ENCODE assay signal across 12 mouse cellular contexts in genomic region chr4:106582428-106583153, GRCm38 (mm10). TPM values are rescaled to one million over a fixed set of nuclear protein-coding genes. Genes with fewer than 3 reads are reported as not detected.
DNase-seq lines count a peak whose midpoint lies in the region; ATAC-seq lines count a peak whose summit lies in the region.
"Had no signal": no experiment of that assay in that cellular context is flagged by ENCODE, and none has a peak within 500 bp of the region (broad histone marks: within the 10 kb centered on the region; RNA-seq: fewer than 3 reads in every experiment).

No protein-coding gene starts in this region.

- no peak overlapping the region for H3K4me3 ChIP-seq in lung, embryonic 15.5 days
- no peak overlapping the region for H3K4me3 ChIP-seq in stomach, embryonic 14.5 days (ENCODE audit: low read depth, low read length)
- H3K4me3 ChIP-seq: embryonic facial prominence, embryonic 13.5 days; myocyte had no signal

- no peak overlapping the region for H3K4me2 ChIP-seq in lung, embryonic 15.5 days
- no peak overlapping the region for H3K4me2 ChIP-seq in stomach, embryonic 14.5 days (replicated peaks; ENCODE audit: low read depth, low read length)
- H3K4me2 ChIP-seq: embryonic facial prominence, embryonic 13.5 days had no signal

- no peak for DNase-seq in lung, postnatal 25 days (ENCODE audit: low spot score)
- peak; percentile 54 for DNase-seq in c-Kit-positive CD71-positive TER-119-positive erythroid progenitor cells, embryonic 14.5 days (ENCODE audit: low spot score)
- DNase-seq in kidney, postnatal 10 days: peak; percentile 68
- no peak for DNase-seq in right cerebral cortex, postnatal 14 days
- no peak for DNase-seq in left cerebral cortex, adult 18-20 months (ENCODE audit: low spot score in 2 of 2)
- no peak for DNase-seq in left cerebral cortex, postnatal 36 days (ENCODE audit: low spot score in 2 of 2)

- peak; percentile 21; the same call in 1 of the 2 replicates for ATAC-seq in lung, embryonic 15.5 days (ENCODE audit: borderline replicate concordance, extremely low read depth, low FRiP score, low TSS enrichment)
- ATAC-seq in stomach, embryonic 14.5 days (ENCODE audit: insufficient number of reproducible peaks, insufficient read depth, low FRiP score, low read depth): peak; percentile 75
- ATAC-seq: hindbrain, postnatal 0 days had no signal

- WGBS in lung, embryonic 15.5 days: 64% methylated on average over 12 of the region's 12 CpGs
- 64% methylated on average over 12 of the region's 12 CpGs for WGBS in stomach, embryonic 14.5 days

- intact Hi-C loops in left cerebral cortex, postnatal 36 days (cut with DNase I): no loop called here

- peaks cover 54% of the 10 kb centered on the region for H3K36me3 ChIP-seq in lung, embryonic 15.5 days
- peaks cover 58% of the 10 kb centered on the region for H3K36me3 ChIP-seq in stomach, embryonic 14.5 days (ENCODE audit: control insufficient read depth, insufficient read depth, low read length)

- 0 out of 2 replicates have a peak, but pooled peaks cover 2% of the 10 kb centered on the region for H3K4me1 ChIP-seq in lung, embryonic 15.5 days
- peaks cover 7% of the 10 kb centered on the region; the same call in 1 of the 2 replicates for H3K4me1 ChIP-seq in stomach, embryonic 14.5 days (ENCODE audit: control insufficient read depth, insufficient read depth, low read length)
- H3K4me1 ChIP-seq: embryonic facial prominence, embryonic 13.5 days had no signal

- H3K27me3 ChIP-seq in lung, embryonic 15.5 days: no peaks in the 10 kb centered on the region
- no peaks in the 10 kb centered on the region for H3K27me3 ChIP-seq in stomach, embryonic 14.5 days (ENCODE audit: control insufficient read depth, insufficient read depth, low read length)
- H3K27me3 ChIP-seq: embryonic facial prominence, embryonic 13.5 days had no signal

- H3K9me3 ChIP-seq in lung, embryonic 15.5 days: no peaks in the 10 kb centered on the region
- no peaks in the 10 kb centered on the region for H3K9me3 ChIP-seq in stomach, embryonic 14.5 days (ENCODE audit: control insufficient read depth, low read depth, low read length)
- H3K9me3 ChIP-seq: embryonic facial prominence, embryonic 13.5 days had no signal

- peak overlapping the region; percentile 73 for H3K27ac ChIP-seq in lung, embryonic 15.5 days
- peak overlapping the region; percentile 52; the same call in 1 of the 2 replicates for H3K27ac ChIP-seq in stomach, embryonic 14.5 days (ENCODE audit: low read length)
- H3K27ac ChIP-seq: embryonic facial prominence, embryonic 13.5 days; hindbrain, postnatal 0 days had no signal

- H3K9ac ChIP-seq in lung, embryonic 15.5 days: no peak overlapping the region
- no peak overlapping the region for H3K9ac ChIP-seq in stomach, embryonic 14.5 days (replicated peaks; ENCODE audit: low read depth, low read length)
- H3K9ac ChIP-seq: embryonic facial prominence, embryonic 13.5 days had no signal

RNA-seq across cellular contexts. Expression of gene Dhcr24, which starts 21.8 kb away (rescaled TPM):
- polyA plus RNA-seq in lung, embryonic 15.5 days (2015; fragmentation: Nextera tagmentation; extraction: Ambion mirVana): 4.6 and 4.9 TPM in 2 replicates
- 29.8 and 32.4 TPM in 2 replicates for polyA plus RNA-seq in stomach, embryonic 14.5 days (2014; fragmentation: Nextera tagmentation; extraction: Ambion mirVana)
- 100 to 1,000 TPM in 1 of 2 experiments, 10 to 100 TPM in 1; 98.4 to 119 TPM for total RNA-seq in left cerebral cortex, adult 18-20 months (2021)
- total RNA-seq in left cerebral cortex, postnatal 36 days (2021): 100 to 1,000 TPM in 1 of 2 experiments, 10 to 100 TPM in 1; 83.0 to 106 TPM

RNA-seq across cellular contexts. Expression of gene Lexm, which starts 34.5 kb away (rescaled TPM):
- not detected in 2 replicates for polyA plus RNA-seq in lung, embryonic 15.5 days (2015; fragmentation: Nextera tagmentation; extraction: Ambion mirVana)
- polyA plus RNA-seq in stomach, embryonic 14.5 days (2014; fragmentation: Nextera tagmentation; extraction: Ambion mirVana): not detected in 2 replicates
- not detected for total RNA-seq in left cerebral cortex, adult 18-20 months (2021)
- total RNA-seq in left cerebral cortex, postnatal 36 days (2021): not detected
- total RNA-seq: hindbrain, postnatal 0 days had no signal
- polyA plus RNA-seq: brain, embryonic 14.5 days; embryonic facial prominence, embryonic 13.5 days; hindbrain, postnatal 0 days; myocyte had no signal

RNA-seq across cellular contexts. Expression of gene Ttc22, which starts 39.6 kb away (rescaled TPM):
- 1.1 TPM in 2 replicates for polyA plus RNA-seq in lung, embryonic 15.5 days (2015; fragmentation: Nextera tagmentation; extraction: Ambion mirVana)
- 2.7 and 3.7 TPM in 2 replicates for polyA plus RNA-seq in stomach, embryonic 14.5 days (2014; fragmentation: Nextera tagmentation; extraction: Ambion mirVana)
- total RNA-seq in left cerebral cortex, adult 18-20 months (2021): 1 to 10 TPM in 1 of 2 experiments, under 1 TPM in 1; 0.94 to 1.0 TPM
- total RNA-seq in left cerebral cortex, postnatal 36 days (2021): 1 to 10 TPM; 1.0 to 1.7 TPM

Comparison
In these comparisons a context has a peak if more than half of its experiments do, and no peak if none do; other contexts are left out.
1. DNase-seq: peak in c-Kit-positive CD71-positive TER-119-positive erythroid progenitor cells, embryonic 14.5 days (single experiment) and kidney, postnatal 10 days (single experiment); none in lung, postnatal 25 days (single experiment), right cerebral cortex, postnatal 14 days (single experiment), left cerebral cortex, adult 18-20 months (0 of 2) and left cerebral cortex, postnatal 36 days (0 of 2).